Mouse (Mus musculus): ENCODE measurements around the gene Epc2. TPM values are rescaled to one million over a fixed set of nuclear protein-coding genes. Genes with fewer than 3 reads are reported as not detected.

Gene Epc2
- total RNA-seq, 2 experiments from 2014 or later = 34.1 to 38.5 TPM

GRCm38 (mm10) chr2:49569862-49570777 lies 118.8 kb downstream of the Epc2 start:
- DNase-seq (ENCODE audit: low spot score in 2 of 2) = no peak

GRCm38 (mm10) chr2:49570778-49571101 lies 119.5 kb downstream of the Epc2 start:
- DNase-seq (ENCODE audit: low spot score in 2 of 2) = no peak

GRCm38 (mm10) chr2:49571159-49571920 lies 120.1 kb downstream of the Epc2 start:
- no peak for DNase-seq (ENCODE audit: low spot score in 2 of 2)

GRCm38 (mm10) chr2:49572111-49572642 lies 120.9 kb downstream of the Epc2 start:
- no peak for DNase-seq (ENCODE audit: low spot score in 2 of 2)

GRCm38 (mm10) chr2:49572684-49573083 lies 121.4 kb downstream of the Epc2 start:
- no peak for DNase-seq (ENCODE audit: low spot score in 2 of 2)

- no peak for DNase-seq (ENCODE audit: low spot score in 2 of 2)
Measured at GRCm38 (mm10) chr2:49573282-49573681, 122.0 kb downstream of the Epc2 start.

- DNase-seq (ENCODE audit: low spot score in 2 of 2) = no peak
Measured at GRCm38 (mm10) chr2:49580585-49580984, 129.3 kb downstream of the Epc2 start.

GRCm38 (mm10) chr2:49582546-49582945 lies 131.3 kb downstream of the Epc2 start:
- no peak for DNase-seq (ENCODE audit: low spot score in 2 of 2)

GRCm38 (mm10) chr2:49583311-49583710 lies 132.0 kb downstream of the Epc2 start:
- no peak for DNase-seq (ENCODE audit: low spot score in 2 of 2)

GRCm38 (mm10) chr2:49590450-49590849 lies 139.2 kb downstream of the Epc2 start:
- no peak for DNase-seq (ENCODE audit: low spot score in 2 of 2)

- DNase-seq (ENCODE audit: low spot score in 2 of 2) = no peak
Measured at GRCm38 (mm10) chr2:49592926-49593325, 141.6 kb downstream of the Epc2 start.

GRCm38 (mm10) chr2:49594886-49595285 lies 143.6 kb downstream of the Epc2 start:
- DNase-seq (ENCODE audit: low spot score in 2 of 2) = no peak

GRCm38 (mm10) chr2:49596318-49596717 lies 145.0 kb downstream of the Epc2 start:
- no peak for DNase-seq (ENCODE audit: low spot score in 2 of 2)

- DNase-seq (ENCODE audit: low spot score in 2 of 2) = no peak
Measured at GRCm38 (mm10) chr2:49600021-49600681, 148.9 kb downstream of the Epc2 start.

Other genes with a start within 250 kb of the Epc2 start
- 10 to 100 TPM; 20.8 to 31.1 TPM for gene Kif5c, start 167.8 kb downstream of the Epc2 start, total RNA-seq (2021)

Data from adrenal gland, postnatal 4 days (tissue).